Mouse (Mus musculus) lung, postnatal 0 days (tissue): ENCODE data around the gene Fn3krp. TPM values are rescaled to one million over a fixed set of nuclear protein-coding genes. Genes with fewer than 3 reads are reported as not detected.

Experiments
- ATAC-seq: fragments of 200-750 bp; cut with Nextera tagmentation; 2 replicates; pipeline ENCODE4 v1.8.0; 2017; ENCODE audit warnings: moderate library complexity
- DNase-seq: peaks from one replicate; pipeline ENCODE4 v3.0.0-alpha.2; 2016; ENCODE audit warnings: low spot score
- H3K27ac ChIP-seq: fragments of 300-500 bp; sonication (generic); 2 replicates; pipeline ENCODE4 v1.5.1; 2014; ENCODE audit warnings: antibody characterized with exemption, mild to moderate bottlenecking, low read length, mixed read lengths
- H3K27me3 ChIP-seq: fragments of 300-500 bp; sonication (generic); replicated peaks from 2 replicates; pipeline ENCODE4 v1.6.1; 2014; ENCODE audit warnings: low read length, mixed read lengths; ENCODE audit not compliant: insufficient read depth
- H3K36me3 ChIP-seq: fragments of 300-500 bp; sonication (generic); 2 replicates; pipeline ENCODE4 v1.6.1; 2014; ENCODE audit warnings: low read length, mixed read lengths; ENCODE audit not compliant: insufficient read depth
- H3K4me1 ChIP-seq: fragments of 300-500 bp; sonication (generic); 2 replicates; pipeline ENCODE4 v1.6.1; 2014; ENCODE audit warnings: antibody characterized with exemption, low read depth, low read length, mixed read lengths; ENCODE audit not compliant: insufficient read depth
- H3K4me2 ChIP-seq: fragments of 300-500 bp; sonication (generic); replicated peaks from 2 replicates; pipeline ENCODE4 v1.6.1; 2014; ENCODE audit warnings: low read depth, mild to moderate bottlenecking, low read length, moderate library complexity, mixed read lengths
- H3K4me3 ChIP-seq: fragments of 300-500 bp; sonication (generic); 2 replicates; pipeline ENCODE4 v1.5.1; 2014; ENCODE audit warnings: low read depth, low read length
- H3K9ac ChIP-seq: fragments of 300-500 bp; sonication (generic); replicated peaks from 2 replicates; pipeline ENCODE4 v1.6.1; 2014; ENCODE audit warnings: low read depth, mild to moderate bottlenecking
- H3K9me3 ChIP-seq: fragments of 300-500 bp; sonication (generic); 2 replicates; pipeline ENCODE4 v1.6.1; 2016; ENCODE audit warnings: low read length, mixed read lengths
- CTCF ChIP-seq: IDR thresholded peaks from 2 replicates; pipeline ENCODE4 v1.5.1; 2016; ENCODE audit warnings: antibody characterized with exemption, mild to moderate bottlenecking
- EP300 ChIP-seq: IDR thresholded peaks from 2 replicates; pipeline ENCODE4 v1.6.1; 2016; ENCODE audit warnings: antibody characterized with exemption, mild to moderate bottlenecking, control low read depth
- WGBS: fragments of 180-500 bp; shearing (Covaris S2); extraction: QIAGEN DNeasy Blood & Tissue Kit; methylation state at CpG from one replicate; pipeline ENCODE4 v1.1.7; 2014; 5-methylcytosine and 5-hydroxymethylcytosine counted together
- polyA plus RNA-seq: library from polyadenylated mRNA; unstranded; fragments of >200 nt; fragmentation: Nextera tagmentation; extraction: Ambion mirVana; gene quantifications from 2 replicates; pipeline ENCODE4 v1.2.1, GENCODE M21; 2015

Fn3krp gene
- 5.8 and 6.1 TPM in 2 replicates for polyA plus RNA-seq

- peak within 1 kb of the TSS; percentile 68 for H3K27ac ChIP-seq
- no peaks in the 10 kb centered on the region for H3K36me3 ChIP-seq
- H3K27me3 ChIP-seq: no peaks in the 10 kb centered on the region
- peak within 1 kb of the TSS; percentile 78 for H3K4me3 ChIP-seq
- TF ChIP-seq CTCF: peak; percentile 55
- no peak for TF ChIP-seq EP300
- H3K9ac ChIP-seq: peak within 1 kb of the TSS; percentile 70
- ATAC-seq: peak; percentile 100
- peaks cover 4% of the 10 kb centered on the region; the same call in 1 of the 2 replicates for H3K4me1 ChIP-seq
- no peaks in the 10 kb centered on the region for H3K9me3 ChIP-seq
- DNase-seq: peak; percentile 99
- H3K4me2 ChIP-seq: peak within 1 kb of the TSS; percentile 93
- 2% methylated on average over 28 of the region's 28 CpGs for WGBS
Observed at GRCm38 (mm10) chr11:121420830-121421552, at the start of gene Fn3krp. TSS of gene Fn3krp (plus strand) at chr11:121421401.

GRCm38 (mm10) chr11:121373305-121373704 lies 47.9 kb upstream of the Fn3krp start:
- TF ChIP-seq CTCF (no peak), EP300 (no peak)
- WGBS: 45% methylated on average over 6 of the region's 6 CpGs
- ATAC-seq (no peak), DNase-seq (no peak)
- H3K4me1 ChIP-seq: no peaks in the 10 kb centered on the region
- no peaks in the 10 kb centered on the region for H3K9me3 ChIP-seq
- no peak overlapping the region for H3K27ac ChIP-seq
- H3K27me3 ChIP-seq: no peaks in the 10 kb centered on the region
- H3K4me2 ChIP-seq: no peak overlapping the region
- H3K9ac ChIP-seq: no peak overlapping the region
- no peaks in the 10 kb centered on the region for H3K36me3 ChIP-seq
- H3K4me3 ChIP-seq: no peak overlapping the region

GRCm38 (mm10) chr11:121378644-121379043 lies 42.6 kb upstream of the Fn3krp start:
- H3K4me1 ChIP-seq: no peaks in the 10 kb centered on the region
- ATAC-seq: no peak

GRCm38 (mm10) chr11:121380294-121380693 lies 40.9 kb upstream of the Fn3krp start:
- no peak overlapping the region for H3K9ac ChIP-seq
- DNase-seq (no peak), ATAC-seq (no peak)
- WGBS: 52% methylated on average over 6 of the region's 6 CpGs
- H3K4me1 ChIP-seq: no peaks in the 10 kb centered on the region
- H3K9me3 ChIP-seq: no peaks in the 10 kb centered on the region
- no peak overlapping the region for H3K4me3 ChIP-seq
- H3K4me2 ChIP-seq: no peak overlapping the region
- no peak overlapping the region for H3K27ac ChIP-seq
- H3K36me3 ChIP-seq: no peaks in the 10 kb centered on the region
- no peaks in the 10 kb centered on the region for H3K27me3 ChIP-seq
- TF ChIP-seq CTCF (no peak), EP300 (no peak)

More at GRCm38 (mm10) chr11:121378644-121379043, 42.6 kb upstream of the Fn3krp start:
- Histone ChIP-seq H3K27ac (no peak overlapping the region), H3K27me3 (no peaks in the 10 kb centered on the region), H3K9ac (no peak overlapping the region), H3K36me3 (no peaks in the 10 kb centered on the region), H3K4me2 (no peak overlapping the region), H3K9me3 (no peaks in the 10 kb centered on the region), H3K4me3 (no peak overlapping the region)
- no peak for DNase-seq
- TF ChIP-seq CTCF (no peak), EP300 (no peak)

GRCm38 (mm10) chr11:121387750-121388553 lies 33.2 kb upstream of the Fn3krp start, which contains the start of gene Rab40b:
TSS of gene Rab40b (minus strand) at chr11:121388251.
- H3K27me3 ChIP-seq: no peaks in the 10 kb centered on the region
- under 1% methylated on average over 45 of the region's 61 CpGs for WGBS
- H3K4me1 ChIP-seq: no peaks in the 10 kb centered on the region
- peak; percentile 99 for DNase-seq
- TF ChIP-seq CTCF: peak; percentile 10; the same call in 1 of the 2 replicates
- TF ChIP-seq EP300: no peak
- H3K9me3 ChIP-seq: no peaks in the 10 kb centered on the region
- H3K4me2 ChIP-seq: peak within 1 kb of the TSS; percentile 77
- peak; percentile 99 for ATAC-seq
- H3K36me3 ChIP-seq: no peaks in the 10 kb centered on the region
- H3K9ac ChIP-seq: 0 out of 2 replicates have a peak within 1 kb of the TSS, but pooled peaks have one; percentile 6
- H3K27ac ChIP-seq: no peak within 1 kb of the TSS
- peak within 1 kb of the TSS; percentile 53 for H3K4me3 ChIP-seq

- Histone ChIP-seq H3K4me1 (no peaks in the 10 kb centered on the region), H3K4me2 (peak overlapping the region; percentile 77), H3K36me3 (no peaks in the 10 kb centered on the region), H3K27me3 (no peaks in the 10 kb centered on the region), H3K9ac (no peak overlapping the region), H3K27ac (no peak overlapping the region), H3K4me3 (no peak overlapping the region), H3K9me3 (no peaks in the 10 kb centered on the region)
- WGBS: 8% methylated on average over 6 of the region's 6 CpGs
- ATAC-seq (no peak), DNase-seq (no peak)
- TF ChIP-seq EP300 (no peak), CTCF (no peak)
Observed at GRCm38 (mm10) chr11:121388554-121388945, 32.7 kb upstream of the Fn3krp start.
